Mouse (Mus musculus) embryonic stem cell, embryonic (primary cell): ENCODE measurements at regions not wholly inside any gene's neighbourhood (a gene's known extent, or its start where the extent isn't known, plus 50 kb on each side); places are given as distances from the start of the nearest gene placed in this dataset.

Source experiments
- CTCF ChIA-PET, 4 experiments: fragments of 300-600 bp in 2 of 4; fragments of 350-600 bp in 2 of 4; sonication (Branson Sonifier 250); formaldehyde crosslinking; loops; one replicate each; lab custom pipeline; 2022; ENCODE audit warnings: inconsistent platforms in 2 of 4; lab: Charles Lee
- POLR2A ChIA-PET, 4 experiments: fragments of 300-600 bp in 2 of 4; fragments of 350-600 bp in 2 of 4; sonication (Branson Sonifier 250); formaldehyde crosslinking; loops; one replicate each; lab custom pipeline; 2022; ENCODE audit warnings: antibody characterized with exemption in 4 of 4, inconsistent platforms in 1 of 4; lab: Charles Lee

DNA sequence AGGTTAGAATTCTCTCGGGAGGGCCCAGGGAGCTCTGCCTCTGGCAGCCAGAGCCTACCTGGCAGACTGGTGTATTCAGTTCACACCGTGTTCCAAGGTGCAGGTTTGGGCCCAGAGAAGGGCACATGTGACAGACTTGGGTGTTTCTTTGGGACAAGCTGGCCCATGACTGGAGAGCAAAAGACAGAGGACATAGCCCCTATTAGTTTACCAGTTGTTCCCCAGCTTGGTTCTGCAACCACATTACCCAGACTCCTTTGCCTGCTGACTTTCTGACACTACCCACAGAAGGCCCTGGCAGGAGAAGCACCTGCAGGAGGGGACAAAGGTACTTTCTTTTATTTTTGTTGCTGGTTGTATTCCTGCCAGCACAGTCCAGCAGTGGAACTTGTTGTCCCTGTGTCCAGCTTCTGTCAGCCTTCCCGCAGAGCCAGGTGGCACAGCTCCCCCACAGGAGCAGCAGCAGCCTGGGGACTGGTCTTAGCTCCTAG, 173.9 kb downstream of the Utp6 start:
- CTCF ChIA-PET = interaction anchor here in 1 of 4 experiments (0.5 kb wide), 1 partner anchor 72 kb away, joined by 3 read pairs; no protein-coding TSS in a partner anchor
- POLR2A ChIA-PET = interaction anchor here in 2 of 4 experiments (0.5 to 2.9 kb wide), 7 partner anchors 9 to 144 kb away, joined by 3 to 12 read pairs (median 5); no protein-coding TSS in a partner anchor

DNA sequence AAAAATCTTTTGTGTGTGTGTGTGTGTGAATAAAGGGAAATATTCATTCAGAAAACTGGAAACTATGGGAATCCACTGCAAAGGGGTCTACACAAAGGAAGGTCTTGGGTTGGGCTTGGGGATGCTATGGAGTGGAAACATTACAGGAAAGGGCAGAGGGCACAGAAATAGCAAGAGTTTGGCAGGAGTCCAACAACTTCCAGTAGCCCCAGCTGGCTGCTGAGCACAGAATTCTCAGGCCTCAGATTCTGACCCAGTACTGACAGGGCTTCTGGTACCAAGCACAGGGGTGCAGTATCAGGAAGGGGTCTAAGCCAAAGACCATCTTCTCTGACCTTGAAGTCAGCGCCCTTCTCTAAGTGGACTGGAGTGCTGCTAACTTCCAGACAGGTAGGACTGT, 174.4 kb downstream of the Utp6 start:
- POLR2A ChIA-PET = interaction anchor here in 2 of 4 experiments (0.5 to 2.9 kb wide), 6 partner anchors 8 to 145 kb away, joined by 3 to 12 read pairs (median 4); no protein-coding TSS in a partner anchor
- CTCF ChIA-PET = no interaction called here

DNA sequence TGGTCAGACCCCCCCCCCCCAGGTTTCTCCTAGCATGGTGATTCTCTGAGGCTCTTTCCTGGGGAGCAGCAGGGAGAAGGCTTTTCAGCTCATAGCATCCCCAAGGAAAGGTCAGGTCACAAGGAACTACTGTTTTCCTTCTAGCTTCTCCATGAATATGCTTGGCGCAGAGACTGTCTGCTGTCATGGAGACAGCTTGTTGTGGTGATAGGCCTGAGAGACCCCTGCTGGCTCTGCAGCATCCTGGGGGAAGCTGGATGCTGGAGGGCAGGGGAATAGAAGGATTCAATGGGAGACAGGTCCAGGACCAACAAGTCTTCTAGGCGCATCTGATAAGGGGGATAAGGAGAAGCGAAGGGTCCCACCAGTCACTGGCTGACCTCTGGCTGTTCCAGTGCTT, 178.1 kb downstream of the Utp6 start:
- ChIA-PET POLR2A (interaction anchor here in 3 of 4 experiments (0.6 to 2.8 kb wide), 30 partner anchors 9 to 1912 kb away, joined by 3 to 15 read pairs (median 3); no protein-coding TSS in a partner anchor), CTCF (interaction anchor here (0.5 to 2.0 kb wide), 4 partner anchors 9 to 574 kb away, joined by 3 to 8 read pairs (median 5); no protein-coding TSS in a partner anchor)

- ChIA-PET POLR2A (interaction anchor here in 1 of 4 experiments (0.5 kb wide), 1 partner anchor 188 kb away, joined by 5 read pairs; no protein-coding TSS in a partner anchor), CTCF (interaction anchor here in 1 of 4 experiments (0.6 kb wide), 1 partner anchor 67 kb away, joined by 4 read pairs; no protein-coding TSS in a partner anchor)
These were observed 180.2 kb downstream of the Utp6 start for GRCm38 (mm10) chr11:79781966-79782365.

- POLR2A ChIA-PET = interaction anchor here in 3 of 4 experiments (0.6 to 4.8 kb wide), 21 partner anchors 9 to 144 kb away, joined by 3 to 29 read pairs (median 4); no protein-coding TSS in a partner anchor
- CTCF ChIA-PET = interaction anchor here in 2 of 4 experiments (0.8 to 2.3 kb wide), 2 partner anchors 13 kb away, joined by 3 to 10 read pairs; no protein-coding TSS in a partner anchor
These were observed 182.4 kb downstream of the Utp6 start for GRCm38 (mm10) chr11:79779756-79780155.

GRCm38 (mm10) chr11:79778522-79778921, 183.7 kb downstream of the Utp6 start:
- ChIA-PET CTCF (interaction anchor here in 2 of 4 experiments (0.6 to 2.3 kb wide), 4 partner anchors 14 to 37 kb away, joined by 4 to 10 read pairs (median 7); no protein-coding TSS in a partner anchor), POLR2A (interaction anchor here in 3 of 4 experiments (0.6 to 4.8 kb wide), 24 partner anchors 10 to 832 kb away, joined by 3 to 29 read pairs (median 4); partner anchors contain the start of gene Nf1 (in 1 of the 3))

DNA sequence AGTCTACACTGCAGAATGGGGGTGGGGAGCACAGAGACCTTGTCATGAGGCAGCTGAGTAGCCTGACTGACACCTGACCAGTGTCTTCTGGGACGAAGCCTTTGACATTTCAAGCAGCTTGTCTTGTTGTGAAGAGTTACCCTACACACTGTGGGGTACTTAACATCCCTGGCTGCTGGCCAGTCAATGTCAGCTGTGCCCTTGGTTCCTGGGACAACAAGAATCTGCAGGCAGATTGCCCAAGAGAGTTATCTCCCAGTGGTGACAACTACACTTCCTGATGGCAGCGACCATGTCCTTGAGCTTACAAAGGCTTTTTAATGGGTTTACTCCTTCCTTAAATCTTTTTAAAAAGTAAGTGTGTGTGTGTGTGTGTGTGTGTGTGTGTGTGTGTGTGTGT, 184.2 kb downstream of the Utp6 start:
- POLR2A ChIA-PET = interaction anchor here in 3 of 4 experiments (0.6 to 4.8 kb wide), 21 partner anchors 10 to 438 kb away, joined by 3 to 29 read pairs (median 4); partner anchors contain the start of gene Nf1 (in 1 of the 3)
- CTCF ChIA-PET = interaction anchor here in 1 of 4 experiments (1.2 to 2.3 kb wide), 3 partner anchors 15 to 26 kb away, joined by 4 to 10 read pairs (median 10); no protein-coding TSS in a partner anchor

- ChIA-PET CTCF (no interaction called here), POLR2A (interaction anchor here in 2 of 4 experiments (0.5 to 4.8 kb wide), 13 partner anchors 13 to 1203 kb away, joined by 3 to 29 read pairs (median 4); no protein-coding TSS in a partner anchor)
These were observed 185.6 kb downstream of the Rab11fip4 start for GRCm38 (mm10) chr11:79776577-79776976.

- POLR2A ChIA-PET = interaction anchor here in 3 of 4 experiments (0.5 to 1.7 kb wide), 7 partner anchors 10 to 72 kb away, joined by 3 to 5 read pairs (median 3); no protein-coding TSS in a partner anchor
These were observed 182.7 kb downstream of the Rab11fip4 start for GRCm38 (mm10) chr11:79773755-79774154.

DNA sequence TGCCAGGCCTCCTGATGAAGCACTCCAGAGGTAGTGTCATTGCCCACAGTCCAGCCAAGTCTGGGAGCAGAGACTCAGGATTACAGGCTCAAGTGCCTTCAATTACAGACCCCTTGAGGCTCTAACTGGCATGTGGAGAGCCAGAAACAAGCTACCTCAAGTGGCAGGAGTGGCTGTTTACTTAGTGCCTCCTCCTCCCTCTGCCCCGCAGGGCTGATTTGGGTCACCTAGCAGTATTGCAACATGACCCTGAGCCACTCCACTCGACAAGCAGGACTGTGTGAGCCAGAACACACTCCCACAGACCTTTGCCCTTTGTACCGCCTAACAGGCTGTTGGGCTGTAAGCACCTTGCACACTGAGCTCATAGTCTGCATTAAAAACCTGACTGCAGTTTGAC, 180.4 kb downstream of the Rab11fip4 start:
- CTCF ChIA-PET = interaction anchor here in 1 of 4 experiments (2.5 kb wide), 1 partner anchor 11 kb away, joined by 6 read pairs; no protein-coding TSS in a partner anchor
- POLR2A ChIA-PET = interaction anchor here in 2 of 4 experiments (0.6 to 1.6 kb wide), 4 partner anchors 12 to 168 kb away, joined by 3 to 4 read pairs (median 3); no protein-coding TSS in a partner anchor

More at GRCm38 (mm10) chr11:79773755-79774154, 182.7 kb downstream of the Rab11fip4 start:
- CTCF ChIA-PET = interaction anchor here in 2 of 4 experiments (0.6 kb wide), 2 partner anchors 138 to 846 kb away, joined by 3 to 5 read pairs; no protein-coding TSS in a partner anchor

GRCm38 (mm10) chr11:79767111-79767510, 176.1 kb downstream of the Rab11fip4 start:
- ChIA-PET CTCF (interaction anchor here in 1 of 4 experiments (0.5 kb wide), 1 partner anchor 121 kb away, joined by 3 read pairs; no protein-coding TSS in a partner anchor), POLR2A (interaction anchor here in 2 of 4 experiments (1.1 to 2.3 kb wide), 3 partner anchors 10 to 11 kb away, joined by 4 to 14 read pairs (median 8); no protein-coding TSS in a partner anchor)

DNA sequence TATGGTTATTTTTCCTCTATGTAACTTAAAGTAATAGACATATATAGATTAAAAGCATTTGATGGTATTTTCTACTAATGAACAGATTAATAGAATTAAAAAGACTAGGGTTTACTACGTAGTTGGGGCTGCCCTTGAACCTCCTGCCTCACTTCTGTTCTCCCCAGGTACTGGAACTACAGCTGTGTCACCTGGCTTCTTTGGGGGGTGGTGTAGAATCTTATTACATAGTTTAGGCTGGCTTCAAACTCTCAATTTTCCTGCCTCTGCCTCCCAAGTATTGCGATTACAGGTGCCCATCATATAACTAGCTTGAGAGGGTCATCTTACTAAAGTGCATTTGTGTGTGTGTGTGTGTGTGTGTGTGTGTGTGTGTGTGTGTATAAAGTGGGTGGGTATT, 175.0 kb downstream of the Rab11fip4 start:
- POLR2A ChIA-PET = interaction anchor here in 2 of 4 experiments (0.7 to 1.0 kb wide), 2 partner anchors 13 to 17 kb away, joined by 3 read pairs; no protein-coding TSS in a partner anchor
- CTCF ChIA-PET = no interaction called here

DNA sequence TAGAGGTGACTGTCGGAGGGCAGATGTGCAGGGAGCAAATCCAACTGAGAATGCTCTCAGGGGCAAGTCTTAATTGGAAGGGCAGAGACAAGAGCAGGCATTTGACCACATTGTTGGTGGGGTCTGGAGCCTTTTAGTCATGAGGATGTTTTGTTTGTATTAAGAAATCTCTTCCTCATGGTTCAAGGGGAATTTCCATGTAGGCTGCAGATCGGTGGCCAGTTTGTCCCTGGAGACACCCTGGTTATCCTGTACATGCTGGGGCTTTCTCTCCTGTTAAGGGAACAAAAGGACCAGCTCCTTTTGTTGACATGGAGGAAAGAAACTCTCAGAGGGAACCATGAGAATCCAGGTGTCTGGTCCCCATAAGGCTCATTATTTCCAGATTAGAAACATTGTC, 174.4 kb downstream of the Rab11fip4 start:
- POLR2A ChIA-PET = interaction anchor here in 2 of 4 experiments (0.7 to 1.3 kb wide), 5 partner anchors 9 to 27 kb away, joined by 3 read pairs; no protein-coding TSS in a partner anchor
- CTCF ChIA-PET = interaction anchor here in 1 of 4 experiments (0.6 kb wide), 1 partner anchor 573 kb away, joined by 3 read pairs; no protein-coding TSS in a partner anchor

DNA sequence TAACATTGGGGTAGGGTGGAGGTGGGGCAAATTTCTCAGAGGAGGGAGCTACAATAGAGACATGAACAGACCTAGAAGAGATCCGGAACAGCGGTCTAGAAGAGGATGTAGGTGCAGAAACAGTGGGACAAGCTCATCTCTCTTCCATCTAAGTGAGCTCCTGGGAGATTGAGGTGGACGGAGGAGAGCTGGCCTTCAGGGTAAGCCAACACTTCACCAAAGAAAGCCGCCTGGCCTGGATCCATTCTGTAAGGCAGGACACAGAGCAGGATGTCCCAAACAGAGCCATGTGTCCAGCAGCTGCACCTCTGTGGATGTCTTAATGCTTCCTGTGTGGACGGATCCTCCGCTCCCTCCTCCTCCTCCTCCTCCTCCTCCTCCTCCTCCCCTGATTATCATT, 173.0 kb downstream of the Rab11fip4 start:
- CTCF ChIA-PET = interaction anchor here in 2 of 4 experiments (0.7 kb wide), 3 partner anchors 15 to 125 kb away, joined by 3 to 7 read pairs (median 4); no protein-coding TSS in a partner anchor
- POLR2A ChIA-PET = interaction anchor here in 3 of 4 experiments (0.9 to 1.4 kb wide), 5 partner anchors 14 to 34 kb away, joined by 3 to 5 read pairs (median 3); no protein-coding TSS in a partner anchor

DNA sequence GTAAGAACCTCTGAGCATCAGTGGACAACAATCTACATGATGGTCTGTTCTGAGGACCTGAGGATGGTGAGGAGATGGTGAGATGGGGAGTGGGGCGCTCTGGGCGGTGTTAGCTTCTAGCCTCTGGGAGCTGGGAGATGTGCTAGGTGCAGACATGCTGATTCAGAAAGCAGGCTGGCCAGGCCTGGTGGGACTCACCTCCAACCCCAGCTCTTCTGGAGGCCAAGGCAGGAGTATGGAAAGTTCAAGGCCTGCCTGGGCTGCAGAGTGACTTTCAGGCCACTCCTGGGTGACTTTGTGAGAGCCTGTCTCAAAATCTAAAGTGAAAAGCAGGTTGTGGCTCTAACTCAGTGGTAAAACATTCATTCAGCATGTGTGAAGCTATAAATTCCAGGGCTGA, 171.6 kb downstream of the Rab11fip4 start:
- CTCF ChIA-PET = no interaction called here
- POLR2A ChIA-PET = interaction anchor here in 3 of 4 experiments (1.2 to 3.2 kb wide), 4 partner anchors 10 to 78 kb away, joined by 4 to 13 read pairs (median 6); no protein-coding TSS in a partner anchor

- POLR2A ChIA-PET = interaction anchor here in 3 of 4 experiments (1.2 to 3.2 kb wide), 5 partner anchors 10 to 79 kb away, joined by 4 to 13 read pairs (median 5); no protein-coding TSS in a partner anchor
- CTCF ChIA-PET = no interaction called here
These were observed 171.0 kb downstream of the Rab11fip4 start for GRCm38 (mm10) chr11:79762027-79762426.

DNA sequence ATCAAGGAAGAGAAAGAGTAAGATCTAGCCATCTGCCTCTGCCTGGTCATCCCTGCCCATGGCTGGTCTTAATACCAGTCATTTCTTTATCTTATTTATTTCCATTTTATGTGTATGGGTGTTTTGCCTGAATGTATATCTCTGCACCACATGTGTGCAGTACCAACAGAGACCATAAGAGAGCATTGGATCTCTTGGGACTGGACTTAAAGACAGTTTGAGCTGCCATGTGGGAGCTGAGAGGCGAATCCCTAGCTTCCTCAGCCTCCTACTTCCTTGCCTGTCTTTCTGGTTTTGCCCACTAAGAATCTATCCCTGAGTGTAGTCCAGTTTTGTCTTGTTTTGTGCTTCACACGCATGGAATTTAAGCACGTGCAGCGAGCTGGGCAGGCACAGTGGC, 169.5 kb downstream of the Rab11fip4 start:
- POLR2A ChIA-PET = interaction anchor here in 3 of 4 experiments (0.6 to 3.2 kb wide), 10 partner anchors 8 to 93 kb away, joined by 3 to 8 read pairs (median 4); no protein-coding TSS in a partner anchor
- CTCF ChIA-PET = interaction anchor here in 3 of 4 experiments (0.6 to 2.0 kb wide), 7 partner anchors 10 to 159 kb away, joined by 3 to 8 read pairs (median 6); no protein-coding TSS in a partner anchor

GRCm38 (mm10) chr11:79758281-79758680, 167.3 kb downstream of the Rab11fip4 start:
- CTCF ChIA-PET = no interaction called here
- POLR2A ChIA-PET = interaction anchor here in 1 of 4 experiments (1.4 to 2.1 kb wide), 2 partner anchors 20 to 25 kb away, joined by 5 to 7 read pairs; no protein-coding TSS in a partner anchor
